In the genomic region with DNA sequence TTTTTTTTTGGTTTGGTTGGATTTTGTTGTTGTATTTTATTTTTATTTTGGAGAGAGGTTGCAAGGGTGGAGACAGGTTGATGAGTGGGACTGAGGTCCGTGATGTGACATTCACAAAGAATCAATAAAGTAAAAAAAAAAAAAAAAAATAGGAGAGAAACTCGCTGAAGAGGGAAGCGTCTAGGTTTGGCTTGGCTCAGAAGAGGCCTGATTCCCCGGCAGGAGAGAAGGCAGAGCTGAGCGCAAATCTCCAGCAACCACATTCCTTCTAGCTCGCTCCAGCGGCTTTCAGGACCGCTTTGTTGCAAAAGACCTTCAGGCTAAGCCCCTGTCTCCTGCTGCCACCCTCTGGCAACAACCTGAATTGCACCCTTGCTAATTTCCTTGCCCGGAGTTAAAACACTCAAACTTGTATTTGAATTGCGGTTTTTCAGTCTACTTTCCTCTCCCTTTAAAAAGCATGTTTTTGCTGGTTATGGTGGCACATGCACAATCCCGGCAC, we compare ENCODE assay signal across 8 mouse cellular contexts. TPM values are rescaled to one million over a fixed set of nuclear protein-coding genes. Genes with fewer than 3 reads are reported as not detected.
DNase-seq lines count a peak whose midpoint lies in the region; TF ChIP-seq lines count a peak whose summit lies in the region.

No protein-coding gene starts in this region.

- H3K4me1 ChIP-seq in midbrain, embryonic 10.5 days: peaks cover 12% of the 10 kb centered on the region

- peaks cover 18% of the 10 kb centered on the region; the same call in 1 of the 2 replicates for H3K27me3 ChIP-seq in midbrain, embryonic 10.5 days (ENCODE audit: low read depth, poor library complexity, severe bottlenecking)

- peak; percentile 55 for DNase-seq in WW6 (ENCODE audit: low read depth, low spot score)
- peak; percentile 87 to 91 for DNase-seq in cerebellum, postnatal 36 days
- peak; percentile 90 for DNase-seq in gastrocnemius, postnatal 14 days
- peak; percentile 97 for DNase-seq in induced T-regulatory cell, adult 2 months (ENCODE audit: low read depth)
- DNase-seq in left cerebral cortex, adult 2 months (ENCODE audit: extremely low spot score in 1 of 2, low spot score in 2 of 2): peak; percentile 88 to 96
- DNase-seq in midbrain, embryonic 10.5 days (ENCODE audit: low spot score): peak; percentile 88
- peak; percentile 87 for DNase-seq in right cerebral cortex, postnatal 25 days
- DNase-seq in urinary bladder, postnatal 4 days (ENCODE audit: low spot score in 2 of 2): peak; percentile 83 to 94

- peak; percentile 99 for TF ChIP-seq CTCF in left cerebral cortex, adult 2 months (IDR thresholded peaks at IDR 0.05)

- WGBS in midbrain, embryonic 10.5 days: 7% methylated on average over 11 of the region's 11 CpGs

- H3K27ac ChIP-seq in left cerebral cortex, adult 2 months: no peak overlapping the region
- H3K27ac ChIP-seq in midbrain, embryonic 10.5 days (replicated peaks): no peak overlapping the region

- intact Hi-C loops in gastrocnemius, postnatal 14 days (cut with DNase I; ENCODE audit: low total_unique reads): no loop called here
- intact Hi-C loops in left cerebral cortex, adult 2 months (cut with DNase I): loop anchor here (1.0 to 5.0 kb wide), 3 partner anchors 133 to 321 kb away; no protein-coding TSS in a partner anchor

- H3K4me3 ChIP-seq in left cerebral cortex, adult 2 months: no peak overlapping the region
- no peak overlapping the region for H3K4me3 ChIP-seq in midbrain, embryonic 10.5 days

- no peaks in the 10 kb centered on the region for H3K9me3 ChIP-seq in midbrain, embryonic 10.5 days (replicated peaks)

- H3K36me3 ChIP-seq in midbrain, embryonic 10.5 days: no peaks in the 10 kb centered on the region

RNA-seq across cellular contexts. Expression of gene Cd2, which starts 7.7 kb away (rescaled TPM):
- under 1 TPM in 1 of 2 experiments, not detected in 1; 0.18 TPM for total RNA-seq in gastrocnemius, postnatal 14 days (2021)
- total RNA-seq in left cerebral cortex, adult 2 months (2021): not detected
- polyA plus RNA-seq in midbrain, embryonic 10.5 days (2016; fragmentation: Nextera tagmentation; extraction: Ambion mirVana): 0.10 TPM in 1 of 2 replicates, not detected in the other
